Mouse (Mus musculus) thymus, postnatal 10 days (tissue): ENCODE measurements at regions not wholly inside any gene's neighbourhood (a gene's known extent, or its start where the extent isn't known, plus 50 kb on each side); places are given as distances from the start of the nearest gene placed in this dataset.
"Not testable (repeated sequence)": the region's sequence is repeated elsewhere in the genome, so short reads cannot be mapped to it uniquely, and the experiment has no call there.

ENCODE experiments used
- DNase-seq, 2 experiments: peaks; one replicate each; pipeline ENCODE4 v3.0.0; 2021; ENCODE audit warnings: low spot score in 2 of 2

DNA sequence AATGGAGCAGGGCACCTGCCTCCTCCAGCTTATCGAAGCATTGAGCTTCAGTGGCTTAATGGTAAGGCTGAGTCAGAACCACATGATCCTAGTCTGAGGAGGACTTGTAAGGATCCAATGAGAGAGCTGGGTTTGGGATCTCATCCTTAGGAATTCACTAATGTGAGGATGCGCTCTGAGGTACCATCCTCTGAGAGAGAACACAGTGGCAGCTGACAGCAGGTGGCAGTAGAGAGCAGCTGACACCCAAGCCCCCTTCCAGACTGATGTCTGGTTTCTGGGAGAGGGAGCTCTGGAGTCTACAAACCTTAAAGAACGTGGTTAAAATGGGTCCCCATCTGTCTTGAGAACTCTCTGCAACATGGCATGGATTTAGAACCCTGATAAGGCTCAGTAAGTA, 137.8 kb downstream of the B3glct start:
- DNase-seq = peak in 1 of 2 experiments; percentile 58

DNA sequence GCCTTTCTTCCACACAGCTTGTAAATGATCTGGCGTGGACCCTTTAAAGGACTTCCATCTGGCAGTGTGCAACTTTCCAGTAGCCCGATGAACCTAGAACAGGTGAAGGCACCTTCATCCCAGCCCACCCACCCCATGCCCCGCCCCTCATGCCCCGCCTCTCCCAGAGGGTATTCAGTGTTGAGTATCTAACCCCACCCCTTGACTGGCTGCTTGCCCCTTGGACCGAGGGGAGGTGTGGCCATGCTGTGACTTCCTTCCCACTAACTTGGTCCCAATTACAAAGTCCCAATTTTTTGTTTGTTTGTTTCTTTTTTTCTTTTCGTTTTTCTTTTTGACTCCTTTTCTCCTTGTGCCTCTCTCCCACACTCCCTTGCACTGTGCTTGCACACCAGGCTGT, 140.8 kb downstream of the B3glct start:
- no peak for DNase-seq

- no peak for DNase-seq
Observed at GRCm38 (mm10) chr5:149823821-149824220, 145.8 kb downstream of the B3glct start.

- DNase-seq = no peak
Observed at GRCm38 (mm10) chr5:149827599-149827998, 149.6 kb downstream of the B3glct start.

GRCm38 (mm10) chr5:149831122-149831861, 153.3 kb downstream of the B3glct start:
- peak; percentile 30 to 73 for DNase-seq

GRCm38 (mm10) chr5:149837379-149837778, 159.3 kb downstream of the B3glct start:
- no peak for DNase-seq

GRCm38 (mm10) chr5:149842491-149842890, 164.5 kb downstream of the B3glct start:
- DNase-seq = no peak

DNA sequence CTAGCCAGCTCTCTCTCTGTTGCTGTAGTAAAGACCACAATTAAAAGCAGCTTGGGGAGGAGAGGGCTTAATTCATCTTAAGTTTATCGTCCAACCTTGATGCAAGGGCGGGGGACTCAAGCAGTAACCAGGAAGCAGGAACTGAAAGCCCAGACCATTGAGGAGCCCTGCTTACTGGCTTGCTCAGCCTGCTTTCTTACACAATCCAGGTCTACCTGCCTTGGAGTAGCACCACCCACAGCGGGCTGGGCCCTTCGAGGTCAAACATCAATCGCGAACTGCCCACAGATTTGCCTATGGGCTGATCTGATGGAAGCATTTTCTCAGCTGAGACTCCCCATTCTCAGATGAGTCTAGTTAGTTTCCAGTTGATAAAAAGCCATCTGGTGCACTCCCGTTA, 165.3 kb downstream of the B3glct start:
- DNase-seq = no peak

GRCm38 (mm10) chr5:149845256-149845655, 167.2 kb downstream of the B3glct start:
- DNase-seq = no peak

- DNase-seq = no peak
Observed at GRCm38 (mm10) chr5:149848465-149848864, 170.0 kb upstream of the Rxfp2 start.

GRCm38 (mm10) chr5:149851011-149851410, 167.5 kb upstream of the Rxfp2 start:
- peak; percentile 20 to 61 for DNase-seq

GRCm38 (mm10) chr5:149852516-149852915, 166.0 kb upstream of the Rxfp2 start:
- DNase-seq = no peak

- no peak for DNase-seq
Observed at GRCm38 (mm10) chr5:149856101-149856500, 162.4 kb upstream of the Rxfp2 start.

GRCm38 (mm10) chr5:149857019-149857418, 161.5 kb upstream of the Rxfp2 start:
- DNase-seq = no peak

GRCm38 (mm10) chr5:149861489-149861962, 156.9 kb upstream of the Rxfp2 start:
- peak in 1 of 2 experiments; percentile 32 for DNase-seq

GRCm38 (mm10) chr5:149867926-149868325, 150.5 kb upstream of the Rxfp2 start:
- DNase-seq = no peak

GRCm38 (mm10) chr5:149869441-149869840, 149.0 kb upstream of the Rxfp2 start:
- no peak for DNase-seq

- no peak for DNase-seq
Observed at GRCm38 (mm10) chr5:149870596-149870995, 147.9 kb upstream of the Rxfp2 start.

DNA sequence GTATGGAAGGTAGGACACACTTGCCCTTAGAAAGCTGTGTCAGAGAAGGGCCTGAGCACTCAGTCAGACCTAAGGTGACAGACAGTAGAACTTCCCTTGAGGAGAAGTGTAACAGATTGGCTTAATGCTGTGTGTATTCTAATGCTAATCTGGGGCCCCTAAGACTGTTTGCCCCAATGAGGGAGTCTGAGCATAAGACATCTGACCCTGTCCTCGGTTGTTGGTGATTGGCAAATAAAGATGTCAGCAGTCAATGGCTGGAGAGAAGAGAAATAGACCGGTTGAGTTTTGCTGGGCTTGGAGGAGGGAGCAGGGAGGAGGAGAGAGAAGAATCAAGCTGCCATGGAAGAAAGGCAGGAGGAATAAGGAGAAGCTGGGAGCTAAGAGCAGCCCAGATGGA, 147.0 kb upstream of the Rxfp2 start:
- no peak for DNase-seq

- DNase-seq = no peak
Observed at GRCm38 (mm10) chr5:149873482-149874002, 144.9 kb upstream of the Rxfp2 start.

DNA sequence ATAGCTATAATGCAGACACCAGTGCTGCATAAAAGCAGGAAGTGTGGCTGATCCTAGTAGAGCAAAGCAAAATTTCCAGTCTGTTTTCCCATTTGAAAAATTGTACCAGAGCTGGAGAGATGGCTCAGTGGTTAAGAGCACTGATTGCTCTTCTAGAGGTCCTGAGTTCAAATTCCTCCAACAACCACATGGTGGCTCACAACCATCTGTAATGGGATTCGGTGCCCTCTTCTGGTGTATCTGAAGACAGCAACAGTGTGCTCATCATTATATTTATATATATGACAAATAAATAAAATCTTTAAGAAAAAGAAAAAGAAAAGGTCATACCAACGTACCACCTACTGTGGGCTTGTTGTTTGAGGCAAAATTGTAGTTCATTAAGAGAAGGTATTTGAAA, 144.1 kb upstream of the Rxfp2 start:
- no peak for DNase-seq

- DNase-seq = not testable (repeated sequence)
Observed at GRCm38 (mm10) chr5:149892453-149892852, 126.0 kb upstream of the Rxfp2 start.

- DNase-seq = no peak
Observed at GRCm38 (mm10) chr5:149906927-149907326, 111.5 kb upstream of the Rxfp2 start.
